ENCODE assay signal across 32 mouse cellular contexts in genomic region chr11:109250566-109250965, GRCm38 (mm10). TPM values are rescaled to one million over a fixed set of nuclear protein-coding genes. Genes with fewer than 3 reads are reported as not detected.
"Had no signal": no experiment of that assay in that cellular context is flagged by ENCODE, and none has a peak within 500 bp of the region (broad histone marks: within the 10 kb centered on the region; RNA-seq: fewer than 3 reads in every experiment).

No protein-coding gene starts in this region.

- H3K27ac ChIP-seq: left cerebral cortex, adult 2 months; limb, embryonic 12.5 days; limb, embryonic 13.5 days; limb, embryonic 15.5 days; liver, embryonic 12.5 days; liver, embryonic 13.5 days; liver, embryonic 14.5 days; liver, embryonic 15.5 days; lung, embryonic 15.5 days; macrophage; midbrain, embryonic 10.5 days; midbrain, embryonic 12.5 days; midbrain, embryonic 13.5 days; midbrain, embryonic 15.5 days; neural tube, embryonic 12.5 days had no signal

- H3K4me3 ChIP-seq: left cerebral cortex, adult 2 months; limb, embryonic 10.5 days; limb, embryonic 12.5 days; limb, embryonic 13.5 days; limb, embryonic 15.5 days; liver, embryonic 12.5 days; liver, embryonic 13.5 days; liver, embryonic 15.5 days; lung, embryonic 15.5 days; megakaryocyte, embryonic 14.5 days; midbrain, embryonic 10.5 days; midbrain, embryonic 12.5 days; midbrain, embryonic 13.5 days; midbrain, embryonic 15.5 days; myocyte; neural tube, embryonic 12.5 days had no signal

- H3K36me3 ChIP-seq: limb, embryonic 10.5 days; limb, embryonic 12.5 days; limb, embryonic 13.5 days; limb, embryonic 15.5 days; liver, embryonic 12.5 days; liver, embryonic 13.5 days; liver, embryonic 15.5 days; lung, embryonic 15.5 days; midbrain, embryonic 10.5 days; midbrain, embryonic 12.5 days; midbrain, embryonic 13.5 days; midbrain, embryonic 15.5 days; neural tube, embryonic 12.5 days had no signal

- H3K27me3 ChIP-seq: limb, embryonic 15.5 days; liver, embryonic 15.5 days; lung, embryonic 15.5 days; midbrain, embryonic 13.5 days; midbrain, embryonic 15.5 days; neural tube, embryonic 12.5 days had no signal

- H3K9ac ChIP-seq: limb, embryonic 12.5 days; limb, embryonic 13.5 days; limb, embryonic 15.5 days; liver, embryonic 12.5 days; liver, embryonic 13.5 days; liver, embryonic 14.5 days; liver, embryonic 15.5 days; liver, postnatal 0 days; lung, embryonic 14.5 days; lung, embryonic 15.5 days; midbrain, embryonic 12.5 days; midbrain, embryonic 13.5 days; midbrain, embryonic 15.5 days; neural tube, embryonic 12.5 days had no signal

- H3K4me1 ChIP-seq: limb, embryonic 15.5 days; liver, embryonic 12.5 days; liver, embryonic 13.5 days; liver, embryonic 15.5 days; midbrain, embryonic 15.5 days had no signal

- H3K9me3 ChIP-seq: limb, embryonic 10.5 days; limb, embryonic 13.5 days; limb, embryonic 15.5 days; liver, embryonic 12.5 days; liver, embryonic 13.5 days; liver, embryonic 15.5 days; lung, embryonic 15.5 days; midbrain, embryonic 10.5 days; midbrain, embryonic 12.5 days; midbrain, embryonic 13.5 days; midbrain, embryonic 15.5 days; neural tube, embryonic 12.5 days had no signal

- H3K4me2 ChIP-seq: limb, embryonic 12.5 days; limb, embryonic 13.5 days; limb, embryonic 15.5 days; liver, embryonic 11.5 days; liver, embryonic 12.5 days; liver, embryonic 13.5 days; liver, embryonic 15.5 days; lung, embryonic 14.5 days; lung, embryonic 15.5 days; midbrain, embryonic 12.5 days; midbrain, embryonic 13.5 days; midbrain, embryonic 15.5 days; neural tube, embryonic 12.5 days had no signal

- DNase-seq: left cerebral cortex, postnatal 4 days; liver; liver, embryonic 13.5 days; liver, postnatal 0 days; lung, adult 18-20 months; lung, adult 2 months; lung, embryonic 14.5 days; lung, postnatal 10 days; lung, postnatal 14 days; lung, postnatal 36 days; lung, postnatal 4 days; midbrain, embryonic 14.5 days had no signal

- ATAC-seq: liver, embryonic 12.5 days; liver, postnatal 0 days; lung, postnatal 0 days; midbrain, embryonic 13.5 days; midbrain, embryonic 15.5 days; midbrain, embryonic 16.5 days had no signal

RNA-seq across cellular contexts. Expression of gene Rgs9, which starts 47.4 kb away (rescaled TPM):
- polyA plus RNA-seq: macrophage, myocyte had no signal
